Mouse (Mus musculus) cerebellum, adult 18-20 months (tissue): ENCODE measurements around the gene Dnttip1.

ENCODE experiments used
- DNase-seq, 2 experiments: peaks; one replicate each; pipeline ENCODE4 v3.0.0; 2021

Dnttip1 gene

DNA sequence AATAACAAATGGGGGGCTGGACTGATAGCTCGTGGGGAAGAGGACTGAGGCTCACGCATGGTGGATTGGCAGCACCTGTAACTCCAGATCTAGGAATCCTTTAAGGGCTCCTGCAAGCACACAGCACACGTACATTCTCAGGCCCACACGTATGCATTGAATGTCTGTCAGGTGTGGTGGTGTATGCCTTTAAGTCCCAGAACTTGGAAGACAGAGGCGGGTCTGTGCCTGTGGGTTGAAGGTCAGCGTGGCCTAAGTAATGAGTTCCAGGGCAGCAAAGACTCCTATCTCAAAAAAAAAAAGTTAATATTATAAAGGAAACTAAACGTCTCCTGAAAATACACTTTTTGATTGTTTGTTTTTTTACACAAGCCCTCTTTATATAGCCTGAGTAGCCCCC lies 60.8 kb downstream of the Dnttip1 start:
- no peak for DNase-seq

- no peak for DNase-seq
Measured at GRCm38 (mm10) chr2:164813557-164813956, 67.8 kb downstream of the Dnttip1 start.

GRCm38 (mm10) chr2:164815348-164815747 lies 69.6 kb downstream of the Dnttip1 start:
- DNase-seq: no peak

- DNase-seq: no peak
Measured at GRCm38 (mm10) chr2:164815821-164816220, 70.0 kb downstream of the Dnttip1 start.

- DNase-seq: no peak
Measured at GRCm38 (mm10) chr2:164817206-164817605, 71.4 kb downstream of the Dnttip1 start.

- DNase-seq: no peak
Measured at GRCm38 (mm10) chr2:164817703-164818102, 71.9 kb downstream of the Dnttip1 start.
